Mouse (Mus musculus) myocyte (in vitro differentiated cells): ENCODE data around the gene Rnf169.

ENCODE experiments used
- CEBPB ChIP-seq: IDR thresholded peaks from 2 replicates; pipeline ENCODE4 v1.6.1; 2011; ENCODE audit warnings: mild to moderate bottlenecking, moderate library complexity; ENCODE audit not compliant: poor library complexity, insufficient read depth, severe bottlenecking
- E2F4 ChIP-seq: IDR thresholded peaks from one replicate; pipeline ENCODE4 v1.6.1; 2011; ENCODE audit warnings: mild to moderate bottlenecking, control low read depth, moderate library complexity; ENCODE audit not compliant: insufficient read depth
- MAX ChIP-seq: IDR thresholded peaks from one replicate; pipeline ENCODE4 v1.6.1; 2011; ENCODE audit warnings: low read depth, mild to moderate bottlenecking, control low read depth
- POLR2A ChIP-seq: IDR thresholded peaks from one replicate; pipeline ENCODE4 v1.6.1; 2011; ENCODE audit warnings: low read depth, mild to moderate bottlenecking, control low read depth, moderate library complexity; ENCODE audit not compliant: insufficient read length

DNA sequence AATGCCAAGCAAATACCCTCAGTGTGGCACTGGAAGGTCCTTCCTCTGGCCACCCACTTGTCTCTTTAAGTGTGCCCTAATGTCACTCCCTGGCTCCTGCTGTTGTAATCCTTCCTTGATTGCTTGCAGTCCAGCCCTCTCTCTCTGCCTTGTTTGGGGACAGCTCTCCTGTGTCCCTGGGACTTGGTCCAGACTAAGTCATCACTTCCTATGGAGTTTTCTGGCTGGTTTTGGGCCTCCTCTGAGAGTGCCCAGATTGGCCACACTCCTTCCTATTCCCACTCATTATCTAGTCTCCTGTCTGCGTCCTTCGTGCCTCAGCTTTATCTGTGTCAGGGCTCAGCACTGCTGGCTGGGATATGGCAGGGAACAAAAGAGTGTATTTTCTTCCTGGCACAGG is 64.7 kb downstream of the Rnf169 start:
- TF ChIP-seq E2F4 (no peak), CEBPB (no peak), MAX (no peak), POLR2A (no peak)
